Mouse (Mus musculus) gastrocnemius, postnatal 10 days (tissue): ENCODE data around the gene Med12l. TPM values are rescaled to one million over a fixed set of nuclear protein-coding genes. Genes with fewer than 3 reads are reported as not detected.

Experiments
- DNase-seq: peaks from one replicate; pipeline ENCODE4 v3.0.0; 2021; ENCODE audit warnings: mixed read lengths
- total RNA-seq, 2 experiments: library from RNA; stranded (reverse); gene quantifications; 2 replicates each; pipeline ENCODE4 v1.2.3; 2021

Med12l gene
- total RNA-seq, 2 experiments from 2014 or later = 2.7 to 3.0 TPM

DNA sequence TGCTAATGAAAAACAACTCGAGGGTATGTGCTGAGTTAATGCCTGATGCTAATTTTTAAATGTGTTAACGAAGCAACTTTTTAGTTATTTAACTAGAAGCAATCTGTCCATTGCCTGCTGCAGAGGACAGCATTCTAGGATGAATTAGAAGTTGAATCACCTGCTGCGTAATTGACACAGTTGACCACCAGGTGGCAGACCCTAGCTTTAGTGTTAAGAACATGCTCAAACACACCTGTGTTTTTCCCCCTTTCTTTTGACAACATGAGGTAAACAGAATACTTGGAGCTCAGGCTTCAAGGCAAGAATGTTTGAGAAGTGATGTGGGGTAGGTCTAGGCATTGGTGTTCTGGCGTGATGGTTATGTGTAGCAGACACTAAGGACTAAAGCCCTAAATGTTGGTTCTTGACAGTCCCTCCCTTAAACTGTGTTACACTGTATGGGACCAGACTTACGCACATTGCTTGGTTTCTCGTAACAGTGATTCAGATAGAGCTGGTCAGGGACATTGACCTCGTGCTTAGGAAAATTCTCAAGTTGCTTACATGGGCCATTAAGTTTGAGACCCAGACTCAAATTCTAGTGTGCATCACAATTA, 315.8 kb downstream of the Med12l start:
- peak; percentile 52 for DNase-seq

GRCm38 (mm10) chr3:59328526-59328925, 322.9 kb downstream of the Med12l start:
- no peak for DNase-seq

DNA sequence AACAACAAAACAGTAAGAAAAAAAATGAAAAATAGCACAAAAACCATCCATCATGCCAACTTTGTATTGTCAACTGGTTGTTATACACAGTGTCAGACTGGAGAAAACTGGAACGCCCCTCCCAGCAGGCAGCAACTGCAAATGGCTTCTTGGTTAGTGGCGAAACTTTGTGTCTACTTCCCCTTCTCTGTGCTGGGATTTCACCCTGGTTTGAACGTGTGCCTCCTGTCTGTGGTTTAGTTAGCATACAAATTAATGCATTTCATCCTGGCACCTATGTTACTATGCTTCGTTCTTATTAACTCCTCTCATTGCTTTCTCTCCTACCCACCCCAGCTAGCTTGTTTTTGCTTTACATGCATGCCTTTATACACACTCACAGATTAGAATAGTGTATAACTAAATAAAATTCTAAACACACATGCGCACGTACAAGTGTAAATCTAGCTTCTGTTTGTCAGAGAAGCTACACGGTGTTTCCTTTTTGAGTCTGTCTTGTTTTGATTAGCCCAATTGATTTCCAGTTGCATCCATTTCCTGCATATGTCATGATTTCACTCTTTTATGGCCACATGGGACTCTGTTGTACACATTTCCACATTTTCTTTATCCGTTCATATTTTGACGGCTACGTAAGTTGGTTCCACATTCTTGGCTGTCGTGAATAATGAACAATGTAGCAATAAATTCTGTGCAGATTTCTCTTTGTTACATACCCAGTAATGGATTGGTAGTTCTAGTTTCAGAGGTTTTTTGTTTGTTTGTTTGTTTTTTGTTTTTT, 336.2 kb downstream of the Med12l start:
- DNase-seq = no peak

GRCm38 (mm10) chr3:59343026-59343425, 337.4 kb downstream of the Med12l start:
- DNase-seq = peak; percentile 37

- DNase-seq = peak; percentile 62
Measured at GRCm38 (mm10) chr3:59344065-59344905, 338.7 kb downstream of the Med12l start, which contains the start of gene Igsf10. Gene Igsf10, minus strand, starts transcription at chr3:59344394.

DNA sequence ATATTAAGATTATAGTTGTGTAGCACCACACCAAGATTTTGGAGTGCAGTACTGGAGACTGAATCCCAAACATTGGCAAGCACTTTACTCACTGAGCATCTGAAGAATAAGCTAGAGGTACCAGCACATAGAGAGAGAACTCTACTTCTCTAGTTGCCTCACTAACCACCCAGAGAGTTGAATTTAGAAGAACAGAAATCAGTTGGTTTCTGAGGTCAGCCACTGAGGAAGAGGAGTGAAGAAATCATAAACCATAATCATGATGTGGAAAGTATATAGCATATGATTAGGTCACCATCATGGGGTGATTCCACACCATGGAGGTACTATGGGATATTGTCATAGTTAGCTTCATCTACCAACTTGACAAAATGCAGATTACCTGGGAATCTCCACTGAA, 346.1 kb downstream of the Med12l start:
- no peak for DNase-seq

GRCm38 (mm10) chr3:59354156-59354555, 348.5 kb downstream of the Med12l start:
- peak; percentile 20 for DNase-seq

DNA sequence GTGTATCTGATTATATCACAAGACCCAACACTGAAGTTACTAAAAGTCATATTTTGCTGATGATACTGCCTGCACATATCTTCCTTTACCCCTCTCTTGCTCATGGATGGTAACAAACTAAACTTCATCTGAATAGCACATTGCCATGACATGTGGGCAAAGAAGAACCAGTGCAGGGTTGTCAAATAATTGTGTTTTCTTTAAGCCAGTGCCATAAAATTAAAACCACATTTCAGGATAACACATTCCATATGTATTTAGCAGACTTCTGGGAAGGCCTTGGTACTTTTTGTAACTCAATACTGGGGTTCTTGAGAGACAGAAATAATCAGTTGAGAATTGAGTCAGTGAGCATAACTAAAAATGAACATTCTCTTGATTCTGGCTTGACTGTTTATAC, 354.5 kb downstream of the Med12l start:
- no peak for DNase-seq

DNA sequence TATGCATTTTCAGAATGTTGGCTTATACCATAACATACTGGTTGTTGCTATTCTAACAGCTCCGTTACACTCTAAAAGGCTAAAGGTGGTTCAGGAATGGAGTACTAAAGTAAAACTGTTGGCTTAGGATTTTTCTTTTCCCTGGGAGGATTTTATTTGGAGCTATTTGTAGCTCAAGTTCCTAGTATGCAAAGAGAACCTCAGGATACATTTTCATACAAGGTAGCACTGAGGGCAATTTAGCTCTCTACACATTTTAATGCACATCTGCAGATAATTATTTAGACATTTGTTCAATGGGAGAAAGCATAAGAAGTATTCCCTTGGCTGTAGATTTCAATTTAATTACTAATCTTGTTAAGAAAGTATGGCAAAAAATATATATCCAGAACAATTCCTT, 356.3 kb downstream of the Med12l start:
- DNase-seq = no peak

Other genes starting within 250 kb of the Med12l start
- not detected for gene Mindy4b-ps, start 183.5 kb upstream of the Med12l start, total RNA-seq
- gene Clrn1, start 120.5 kb upstream of the Med12l start, total RNA-seq = not detected
- under 1 TPM in 1 of 2 experiments, not detected in 1; 0.09 TPM for gene Gpr171, start 96.0 kb downstream of the Med12l start, total RNA-seq
- gene P2ry14, start 147.8 kb downstream of the Med12l start, total RNA-seq = 1 to 10 TPM; 2.5 TPM
- not detected for gene Gpr87, start 189.3 kb downstream of the Med12l start, total RNA-seq
- 1 to 10 TPM in 1 of 2 experiments, under 1 TPM in 1; 0.59 to 1.1 TPM for gene P2ry13, start 205.1 kb downstream of the Med12l start, total RNA-seq